Mouse (Mus musculus): Measurements from ENCODE around the gene Usp12.
"Not testable (repeated sequence)": the region's sequence is repeated elsewhere in the genome, so short reads cannot be mapped to it uniquely, and the experiment has no call there.

Usp12 gene

DNA sequence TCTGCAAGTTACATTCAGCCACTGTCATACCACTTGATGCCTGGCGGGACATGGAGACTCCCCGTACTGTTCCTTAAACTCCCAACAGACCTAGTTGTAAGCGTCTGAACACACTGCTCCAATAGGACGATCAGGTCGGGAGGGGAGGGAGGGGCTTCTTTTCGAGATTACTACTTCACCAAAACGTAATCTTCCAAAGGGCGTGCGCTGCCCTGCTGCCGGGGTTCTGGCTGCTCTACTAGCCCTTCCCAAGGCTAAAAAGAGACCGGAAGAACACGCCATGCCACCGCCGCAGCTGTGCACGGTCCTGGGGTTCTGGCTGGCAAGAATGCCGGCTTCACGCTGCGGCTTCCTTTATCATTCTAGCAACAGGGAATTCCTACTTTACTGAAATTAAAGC is 58.5 kb downstream of the Usp12 start:
- no peak for DNase-seq

DNA sequence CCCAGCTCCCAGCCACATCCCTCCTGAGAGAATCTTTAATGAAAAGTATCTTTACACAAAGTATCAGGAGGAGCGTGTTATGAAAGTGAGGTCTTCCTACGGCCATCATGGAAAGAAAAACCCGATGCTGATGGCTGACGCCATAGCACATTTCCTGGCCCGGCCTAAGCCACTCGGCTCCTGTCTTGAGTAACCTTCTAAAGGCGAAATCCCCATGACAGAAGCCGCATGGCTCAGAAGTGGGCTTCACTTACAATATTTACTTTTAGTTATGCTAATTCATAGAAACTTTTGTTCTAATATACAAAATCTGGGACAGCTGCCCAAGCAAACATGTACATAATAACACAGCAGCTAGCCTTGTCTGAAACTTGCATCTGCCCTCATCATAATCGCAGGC is 59.8 kb downstream of the Usp12 start:
- not testable (repeated sequence) for DNase-seq

DNA sequence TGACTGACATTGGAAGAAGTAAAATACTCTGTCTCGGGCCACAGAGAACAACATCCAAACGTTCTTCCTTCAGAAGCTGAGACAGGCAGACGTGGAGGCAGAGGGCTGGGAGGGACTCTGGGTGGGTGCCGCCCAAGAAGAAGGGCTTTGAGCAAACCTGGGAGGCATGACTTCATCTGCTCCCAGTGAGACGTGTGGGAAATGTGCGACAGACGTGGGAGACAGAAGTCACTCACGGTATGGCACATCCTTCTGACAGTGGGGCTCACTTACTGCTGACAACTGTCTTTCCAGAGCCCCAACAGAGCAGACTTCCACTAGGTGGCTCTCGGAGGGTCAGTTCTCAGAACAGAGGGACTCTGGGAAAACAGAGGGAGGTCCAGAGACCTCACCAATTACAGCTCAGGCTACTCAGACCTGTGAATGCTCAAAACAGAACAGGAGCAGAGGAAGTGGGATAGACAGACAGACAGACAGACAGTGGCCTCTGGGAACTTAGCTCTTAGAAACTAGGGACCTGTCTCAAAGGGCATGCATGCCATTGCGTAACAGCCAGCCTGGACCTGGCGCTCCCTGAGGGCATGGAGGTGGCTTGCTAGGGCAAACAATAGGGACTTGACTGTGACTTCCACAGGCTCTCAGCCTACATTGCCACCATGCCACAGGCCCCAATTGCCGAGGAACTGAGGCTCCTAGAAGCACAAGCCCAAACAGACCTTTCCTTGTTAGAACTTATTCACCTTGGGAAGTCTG is 60.7 kb downstream of the Usp12 start:
- DNase-seq = no peak

DNA sequence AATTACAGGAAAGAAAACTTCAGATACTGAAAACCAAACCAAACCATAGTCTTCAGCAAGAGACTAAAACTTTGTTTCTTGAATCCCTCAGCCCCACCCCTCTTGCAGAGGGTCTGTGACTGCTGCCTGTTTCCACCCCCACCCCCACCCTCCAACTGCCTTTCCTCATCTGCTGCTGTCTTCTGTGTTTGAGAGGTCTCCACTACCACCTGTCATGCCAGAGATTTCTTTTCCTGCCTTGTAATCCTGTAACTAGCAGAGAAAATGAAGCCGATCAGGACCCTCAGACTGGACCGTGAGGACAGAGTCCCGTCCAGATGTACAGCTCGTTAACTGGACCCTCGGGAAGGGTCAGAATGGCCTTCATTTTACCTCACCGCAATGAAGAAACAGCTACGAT is 61.4 kb downstream of the Usp12 start:
- DNase-seq = no peak

DNA sequence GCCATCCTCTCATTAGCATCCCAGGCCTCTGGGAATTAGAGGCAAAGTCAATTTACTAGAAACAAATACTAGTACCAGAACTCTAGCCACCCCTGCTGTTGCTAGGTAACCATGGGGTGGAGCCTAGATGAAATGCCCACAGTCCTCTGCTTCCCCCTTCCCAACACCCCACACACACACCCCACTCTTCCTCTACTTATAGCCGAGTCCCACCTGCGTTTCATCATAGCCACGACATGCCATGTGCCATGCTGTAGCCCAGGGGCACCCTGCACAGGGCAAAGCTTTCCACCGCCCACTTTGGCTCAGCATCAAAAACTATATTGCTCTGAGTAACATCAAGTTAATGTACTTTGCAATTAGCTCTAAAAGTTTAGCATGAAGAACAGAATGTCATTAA is 67.8 kb downstream of the Usp12 start:
- no peak for DNase-seq

DNA sequence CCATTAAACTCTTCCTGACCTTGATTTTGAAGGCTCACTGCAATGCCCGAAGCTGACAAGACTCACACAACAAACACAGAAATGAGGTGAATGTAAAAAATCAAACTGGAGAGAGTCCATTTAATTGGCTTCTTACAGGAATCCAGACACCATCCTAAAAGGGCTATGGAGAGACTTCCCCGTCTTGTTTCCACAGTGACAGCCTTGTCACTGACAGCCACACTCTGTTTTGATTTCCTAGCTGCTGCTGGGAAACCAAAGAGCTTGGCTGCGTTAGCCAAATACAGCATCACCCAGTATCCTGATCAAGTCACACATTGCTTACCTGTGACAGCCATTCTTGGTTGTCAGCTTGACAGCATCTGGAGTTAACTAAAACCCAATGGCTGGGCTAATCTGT is 69.8 kb downstream of the Usp12 start:
- no peak for DNase-seq

DNA sequence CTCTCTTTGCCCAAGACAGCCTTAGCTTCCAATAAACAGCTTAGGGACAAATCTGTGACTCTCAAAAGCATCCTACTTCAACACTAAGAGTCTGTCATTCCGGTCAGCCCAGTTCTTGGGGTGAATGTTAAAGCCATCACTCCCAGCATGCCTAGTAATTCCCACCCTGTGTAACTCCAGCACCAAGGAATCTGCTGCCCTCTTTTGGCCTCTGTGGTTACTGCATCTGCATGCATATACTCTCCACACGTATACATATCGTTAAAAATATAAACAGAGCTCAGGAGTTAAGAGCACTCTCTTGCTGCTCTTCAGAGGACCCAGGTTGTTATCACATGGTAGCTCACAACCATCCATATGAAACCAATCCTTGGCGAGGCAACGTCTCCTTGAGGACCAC is 71.4 kb downstream of the Usp12 start:
- no peak for DNase-seq

DNA sequence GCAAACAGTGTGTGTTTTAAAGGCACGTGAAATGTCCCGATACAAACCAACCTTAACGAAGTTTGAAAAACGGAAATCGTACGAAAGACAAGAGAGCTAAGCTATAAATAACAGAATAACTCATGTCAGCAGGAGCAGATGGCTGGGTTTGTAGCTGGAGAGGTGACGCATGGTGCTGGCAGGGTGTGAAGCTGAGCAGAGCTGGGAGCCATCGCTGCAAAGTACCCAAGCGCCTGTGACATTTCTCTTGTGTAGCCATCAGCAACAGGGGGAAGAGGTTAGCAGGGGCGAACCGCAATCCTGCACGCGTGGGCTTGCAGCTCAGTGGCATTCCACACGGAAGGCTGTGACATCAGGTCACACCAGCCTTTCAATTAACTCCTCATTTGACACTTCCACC is 72.6 kb downstream of the Usp12 start:
- peak; percentile 54 for DNase-seq

DNA sequence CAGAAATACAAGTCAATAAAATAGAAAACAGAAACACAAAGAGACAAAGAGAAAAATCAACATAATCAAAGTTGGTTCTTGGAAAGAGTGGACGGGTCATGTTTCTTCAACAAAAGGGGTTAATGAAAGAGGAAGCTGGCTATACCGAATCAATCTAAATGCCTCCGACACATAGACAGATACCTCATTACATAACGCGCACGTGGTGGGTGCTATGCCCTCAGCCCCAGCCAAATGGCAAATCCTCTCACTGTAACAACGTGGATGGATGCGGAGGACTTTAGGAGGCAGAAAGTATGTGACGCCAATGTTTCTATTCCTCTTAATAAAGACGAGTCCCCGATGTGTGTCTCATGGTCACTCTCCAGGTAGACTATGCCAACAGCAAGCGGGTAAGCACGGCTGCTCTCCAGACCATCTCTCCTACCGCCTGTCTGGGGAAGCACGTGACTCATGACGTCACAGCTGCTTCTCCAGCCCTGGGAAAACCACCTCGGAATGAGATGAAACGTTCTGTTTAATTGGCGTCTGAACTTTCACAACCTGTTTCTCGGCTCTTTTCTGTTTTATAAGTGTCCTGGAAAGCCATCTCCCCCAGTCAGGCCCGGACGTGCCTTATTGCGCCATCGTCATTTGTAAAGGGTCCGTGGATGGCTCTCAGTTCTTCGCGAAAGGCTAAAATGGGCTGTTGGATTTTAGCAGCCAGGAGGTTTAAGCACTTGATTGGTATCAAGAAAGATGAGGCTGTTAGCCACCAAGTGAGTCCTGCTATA is 75.0 kb downstream of the Usp12 start:
- DNase-seq = no peak

DNA sequence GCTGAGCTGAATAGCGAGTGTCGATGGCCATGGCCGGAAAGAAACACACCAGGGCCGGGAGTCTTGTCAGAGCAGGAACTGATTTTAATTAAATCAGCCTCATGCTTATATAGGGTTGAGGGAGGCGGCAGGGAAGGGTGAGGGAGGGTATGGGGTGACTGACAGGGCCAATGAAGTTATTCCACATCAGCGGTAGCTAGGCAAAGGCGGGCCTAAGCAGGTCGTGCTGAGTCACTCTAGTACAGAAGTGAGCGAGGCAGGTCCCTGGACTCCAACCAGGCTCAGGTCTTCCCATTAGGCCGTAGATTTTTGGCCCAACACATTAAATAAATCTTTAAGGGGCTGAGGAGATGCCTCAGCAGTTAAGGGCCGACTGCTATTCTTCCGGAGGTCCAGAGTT is 81.0 kb downstream of the Usp12 start:
- DNase-seq = no peak

DNA sequence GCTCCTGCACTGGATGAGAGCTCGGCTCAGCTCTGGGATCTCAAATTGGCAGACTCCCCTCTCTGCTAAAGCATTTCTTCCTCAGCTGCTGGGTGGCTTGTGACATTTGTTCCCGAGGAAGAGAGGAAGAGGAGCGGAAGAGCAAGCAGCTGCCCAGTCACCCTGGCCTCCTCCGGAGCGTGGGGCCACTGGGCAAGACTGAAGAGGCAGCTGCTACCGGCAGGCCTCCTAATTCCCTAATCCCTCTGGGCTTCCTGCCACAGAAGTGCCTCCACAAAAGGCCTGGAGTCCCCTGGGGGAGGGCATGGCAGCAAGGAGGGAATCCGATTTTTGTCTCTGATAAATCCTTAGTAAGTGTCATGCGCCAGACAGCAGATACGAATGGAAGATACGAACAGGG is 81.7 kb downstream of the Usp12 start:
- DNase-seq = no peak

DNA sequence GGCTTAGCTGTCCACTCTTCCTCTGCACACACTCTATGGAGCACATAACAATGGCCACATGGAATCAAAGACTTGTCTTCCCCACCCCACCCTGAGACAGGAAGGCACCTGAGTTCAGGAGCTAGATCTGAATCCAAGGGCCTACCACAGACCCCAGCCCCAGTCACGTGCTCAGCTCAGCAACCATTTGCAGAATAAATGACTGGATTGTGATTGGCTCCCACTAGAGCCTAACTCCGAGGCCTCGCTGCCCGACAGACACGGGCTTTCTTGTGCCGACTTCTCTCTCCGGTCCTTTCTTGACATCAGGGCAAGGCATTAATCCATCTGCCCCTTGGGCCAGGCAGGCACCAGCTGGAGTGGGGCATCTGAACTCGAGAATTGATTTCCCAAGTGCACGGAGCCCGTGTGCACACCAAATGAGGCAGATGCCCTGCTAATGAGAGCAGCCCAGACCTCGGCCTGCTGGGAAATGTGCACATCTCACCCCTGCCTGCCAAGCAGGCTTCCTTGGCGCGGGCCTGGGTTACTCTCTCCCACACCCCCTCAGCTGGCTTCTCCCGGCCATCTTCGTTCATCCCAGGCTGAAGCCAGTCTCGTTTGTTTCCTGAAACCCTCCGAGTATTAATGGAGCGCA is 82.4 kb downstream of the Usp12 start:
- DNase-seq = no peak

DNA sequence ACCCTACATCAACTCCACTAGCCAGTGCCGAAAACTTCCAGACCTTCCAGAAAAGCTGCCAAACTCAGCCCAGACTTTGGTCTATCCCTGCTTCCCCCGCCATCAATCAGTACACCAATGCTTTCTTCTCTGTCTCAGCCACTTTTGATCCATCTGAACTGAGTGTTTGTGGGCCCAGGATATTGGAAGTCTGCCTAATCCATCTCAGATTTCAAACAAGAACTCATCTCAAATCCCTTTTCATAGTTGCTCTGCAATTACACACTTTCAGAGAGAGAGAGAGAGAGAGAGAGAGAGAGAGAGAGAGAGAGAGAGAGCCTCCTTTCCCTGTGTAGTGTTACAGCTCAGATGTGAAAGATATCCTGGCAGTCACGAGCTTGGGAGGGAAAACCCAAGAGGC is 85.4 kb downstream of the Usp12 start:
- DNase-seq = no peak

DNA sequence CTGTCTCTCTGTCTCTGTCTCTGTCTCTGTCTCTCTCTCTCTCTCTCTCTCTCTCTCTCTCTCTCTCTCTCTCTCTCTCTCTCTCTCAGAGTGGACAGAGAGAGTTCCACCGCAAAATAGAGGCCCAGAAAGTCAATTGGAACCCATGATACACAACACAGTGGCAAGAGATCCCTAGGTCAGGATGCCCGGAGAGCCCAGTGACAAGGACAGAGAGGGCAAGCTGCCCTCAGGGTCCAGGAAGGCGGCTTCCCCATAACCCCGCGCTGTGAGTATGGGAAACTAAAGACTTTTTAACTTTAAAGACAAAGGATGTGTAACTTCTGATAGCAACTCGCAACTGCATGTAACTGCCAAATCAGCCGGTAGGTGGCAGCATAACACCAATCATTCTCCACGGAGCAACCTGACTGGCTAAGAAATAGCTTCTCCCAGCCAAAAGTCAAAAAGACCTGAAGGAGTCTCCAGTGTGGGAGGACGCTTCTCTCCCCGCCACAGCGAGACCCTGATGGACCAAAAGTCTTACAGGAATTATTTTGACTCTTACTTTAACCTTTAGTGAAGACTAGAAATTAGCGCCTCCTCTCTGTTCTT is 88.9 kb downstream of the Usp12 start:
- DNase-seq = peak; percentile 88

DNA sequence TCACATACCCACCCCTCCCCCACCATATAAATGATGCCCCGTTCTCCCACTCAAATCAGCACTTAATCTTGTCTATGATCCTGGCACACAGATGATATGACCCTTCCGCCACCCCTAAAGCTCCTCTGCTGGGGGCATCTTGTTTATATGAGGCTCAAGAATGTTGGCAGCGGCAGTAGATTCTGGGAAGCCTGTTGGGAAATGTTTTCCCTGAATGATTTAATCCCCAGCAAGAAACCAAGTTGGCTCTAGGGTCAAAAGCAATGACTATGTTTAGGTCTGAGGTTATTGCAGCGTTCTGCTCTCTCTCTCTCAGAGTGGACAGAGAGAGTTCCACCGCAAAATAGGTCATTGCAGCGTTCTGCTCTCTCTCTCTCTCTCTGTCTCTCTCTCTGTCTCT is 89.4 kb downstream of the Usp12 start:
- DNase-seq = no peak

DNA sequence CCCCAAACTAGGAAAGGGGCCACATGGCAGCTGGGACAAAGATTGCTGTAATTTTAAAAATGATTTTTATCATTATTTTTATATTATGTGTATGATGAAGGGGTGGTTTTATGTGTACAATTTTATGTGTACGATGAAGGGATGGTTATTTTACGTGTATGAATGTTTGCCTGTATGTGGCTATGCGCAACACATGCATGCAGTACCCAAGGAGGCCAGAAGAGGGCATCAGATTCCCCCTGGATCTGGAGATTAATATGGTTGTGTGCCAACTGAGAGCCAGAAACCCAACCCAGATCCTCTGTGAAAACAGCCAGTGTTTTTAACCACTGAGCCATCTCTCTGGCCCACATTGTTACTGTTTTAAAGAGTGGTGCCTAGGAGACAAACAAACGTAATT is 90.6 kb downstream of the Usp12 start:
- DNase-seq = no peak

DNA sequence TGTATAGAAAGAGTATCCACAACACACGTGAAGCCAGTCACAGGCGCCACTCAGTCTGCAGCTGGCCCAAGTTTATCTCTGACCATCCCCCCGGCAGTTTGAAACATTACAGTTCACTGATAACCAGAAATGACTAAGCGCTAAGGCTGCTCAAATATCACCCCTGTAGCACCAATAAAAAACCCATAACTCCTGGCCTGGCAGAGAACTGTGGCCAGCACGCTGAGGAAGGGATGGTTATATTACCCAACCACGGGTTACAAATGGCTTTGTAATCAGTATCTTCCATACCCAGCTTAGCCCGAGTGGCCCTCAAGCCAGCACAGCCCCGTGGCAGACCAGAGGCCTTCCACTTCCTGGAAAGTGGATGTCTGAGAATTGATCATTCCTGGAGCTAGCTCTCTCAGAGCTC is 91.1 kb downstream of the Usp12 start:
- no peak for DNase-seq

DNA sequence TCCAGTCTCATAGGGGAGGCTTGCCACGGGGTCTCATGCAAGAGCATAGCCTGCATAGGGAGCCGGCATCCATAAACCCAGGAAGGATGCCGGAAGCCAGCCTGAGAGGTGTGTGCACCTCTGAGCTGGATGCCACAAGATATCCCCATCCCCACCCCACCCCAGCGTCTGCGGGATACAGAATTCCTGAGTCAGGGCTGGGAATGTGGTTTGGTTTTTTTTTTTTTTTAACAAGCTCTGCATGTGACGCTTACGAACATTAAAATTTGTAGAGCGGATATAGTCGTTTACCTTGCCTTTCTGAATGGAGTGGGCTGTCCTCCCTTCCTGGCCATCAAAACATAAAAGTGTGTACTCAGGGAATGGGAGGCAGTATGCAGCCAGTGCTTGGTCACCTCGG is 94.7 kb downstream of the Usp12 start:
- DNase-seq = no peak

DNA sequence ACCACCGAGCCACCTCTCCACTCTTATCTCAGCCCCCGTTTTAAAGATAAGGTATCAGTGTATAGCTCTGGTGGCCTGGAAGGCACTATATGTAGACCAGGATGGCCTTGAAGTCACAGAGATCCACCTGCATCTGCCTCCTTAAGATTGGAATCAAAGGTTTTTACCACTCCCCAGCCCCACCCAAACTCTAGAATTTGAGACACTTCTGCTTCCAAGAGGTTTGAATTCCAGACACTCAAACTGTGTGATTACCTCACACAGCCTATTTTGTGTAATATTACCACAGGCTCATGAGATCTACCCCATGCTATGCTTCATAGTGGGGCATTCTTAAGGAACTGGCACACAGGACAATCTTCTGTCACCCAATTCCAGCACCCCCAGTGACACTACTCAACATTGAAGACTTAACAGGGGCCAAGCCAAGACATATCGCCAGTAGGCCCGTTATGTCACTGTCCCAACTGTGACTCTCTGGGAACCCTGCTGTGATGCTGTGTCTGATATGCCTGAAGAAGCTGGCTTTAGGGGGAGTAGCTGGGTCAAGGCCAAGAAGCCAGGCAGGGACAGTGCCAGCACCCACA is 95.3 kb downstream of the Usp12 start:
- no peak for DNase-seq

DNA sequence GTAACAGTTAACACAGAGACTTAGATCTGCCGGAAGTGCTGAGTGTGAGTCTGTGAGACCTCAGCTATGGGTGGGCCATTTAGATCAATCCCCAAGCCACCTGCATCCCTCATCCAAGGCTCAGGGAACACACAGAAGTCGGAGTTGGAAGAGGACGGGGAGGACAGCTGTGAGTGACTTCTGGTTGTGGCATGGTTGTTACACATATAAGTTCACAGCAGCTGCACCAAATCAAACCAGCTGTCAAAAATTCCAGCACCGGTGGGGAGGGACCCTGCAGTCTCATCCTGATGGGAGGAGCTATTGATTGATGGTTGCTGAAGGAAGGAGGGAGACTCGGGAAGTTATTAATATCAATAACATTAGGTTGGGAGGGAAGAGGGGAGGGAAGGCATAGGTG is 99.3 kb downstream of the Usp12 start:
- DNase-seq = no peak

DNA sequence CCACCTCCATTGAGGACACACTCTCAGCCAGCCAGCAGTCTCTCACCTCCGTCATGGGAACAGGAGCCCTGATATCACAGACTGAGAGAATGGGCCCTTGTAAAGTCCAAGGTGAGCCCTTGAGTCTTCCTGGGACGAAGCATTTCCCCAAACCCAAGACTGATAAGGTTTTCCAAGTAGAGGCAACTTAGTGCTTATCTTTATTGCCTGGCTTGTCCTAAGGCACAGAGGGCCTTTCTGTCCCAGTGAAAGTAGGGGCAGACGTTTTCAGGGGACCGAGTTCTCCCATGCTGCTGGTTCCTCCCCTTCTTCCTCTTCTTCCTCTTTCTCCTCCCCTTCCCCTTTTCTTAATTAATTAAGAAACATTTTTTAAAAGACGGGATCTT is 101.8 kb downstream of the Usp12 start:
- DNase-seq = no peak

DNA sequence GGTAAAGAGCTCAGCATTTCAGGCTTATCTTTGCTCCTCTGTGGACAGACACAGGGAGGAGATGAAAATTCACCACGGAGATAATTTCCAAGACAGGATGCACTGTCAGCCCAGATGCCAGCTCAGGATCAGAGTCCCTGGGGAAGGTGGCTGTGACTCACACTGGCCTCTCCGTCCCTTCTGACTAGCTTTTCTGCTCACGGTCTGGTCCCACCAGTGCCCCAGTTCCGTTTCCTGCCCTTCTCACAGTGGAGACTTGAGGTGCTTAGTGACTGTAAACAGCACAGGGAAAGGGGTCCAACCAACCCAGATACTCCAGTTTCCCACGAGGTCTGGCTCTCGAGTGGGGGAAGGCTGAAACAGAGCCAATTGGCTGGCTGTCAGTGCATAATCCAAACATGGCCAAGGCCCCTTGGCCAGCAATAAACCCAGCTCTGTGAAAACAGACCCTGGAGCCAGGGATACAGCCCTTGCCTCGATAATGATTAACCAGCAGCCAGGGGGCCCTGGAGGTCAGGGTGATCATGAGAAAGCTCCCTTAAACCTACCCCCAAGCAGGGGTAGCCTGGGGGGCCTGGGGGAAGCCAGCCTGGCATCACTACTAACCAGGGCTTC is 102.3 kb downstream of the Usp12 start:
- DNase-seq = no peak

DNA sequence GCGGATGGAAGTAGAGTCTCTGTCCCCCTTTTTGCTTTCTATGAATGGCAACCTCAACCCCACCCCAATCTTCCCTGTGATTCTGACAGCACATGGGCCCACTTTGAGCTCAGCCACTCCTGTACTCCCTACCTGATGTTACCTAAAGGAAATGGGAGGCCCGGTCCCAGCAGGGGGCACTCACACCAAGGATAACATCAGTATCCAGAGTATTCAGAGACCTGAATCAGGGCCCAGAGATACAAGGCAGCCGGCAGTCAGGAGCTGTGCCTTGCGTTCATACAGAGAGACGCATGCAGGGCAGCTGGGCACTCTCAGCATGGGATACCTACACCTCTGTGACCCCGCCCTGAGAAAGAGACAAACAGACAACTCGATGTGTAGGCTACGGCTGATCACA is 103.1 kb downstream of the Usp12 start:
- no peak for DNase-seq

All from cerebellum, adult 8-10 months (tissue).